Mouse (Mus musculus) intestine, embryonic 14.5 days (tissue): Measurements from ENCODE around the gene Inhbc. TPM values are rescaled to one million over a fixed set of nuclear protein-coding genes. Genes with fewer than 3 reads are reported as not detected.

Experiments used
- ATAC-seq: fragments of 200-750 bp; cut with Nextera tagmentation; replicated peaks from 2 replicates; pipeline ENCODE4 v1.8.0; 2017; ENCODE audit warnings: low read depth, moderate number of reproducible peaks, moderate TSS enrichment, moderate library complexity; ENCODE audit not compliant: low FRiP score, low TSS enrichment
- DNase-seq: peaks from one replicate; pipeline ENCODE4 v3.0.0-alpha.2; 2018; ENCODE audit warnings: low spot score
- H3K27ac ChIP-seq: fragments of 300-500 bp; sonication (generic); 2 replicates; pipeline ENCODE4 v1.5.1; 2014; ENCODE audit warnings: low read depth, mild to moderate bottlenecking, control low read depth
- H3K27me3 ChIP-seq: fragments of 300-500 bp; sonication (generic); replicated peaks from 2 replicates; pipeline ENCODE4 v1.6.1; 2014; ENCODE audit warnings: low read length, control low read depth; ENCODE audit not compliant: control insufficient read depth, insufficient read depth
- H3K36me3 ChIP-seq: fragments of 300-500 bp; sonication (generic); 2 replicates; pipeline ENCODE4 v1.6.1; 2014; ENCODE audit warnings: low read length, control low read depth; ENCODE audit not compliant: control insufficient read depth, insufficient read depth
- H3K4me1 ChIP-seq: fragments of 300-500 bp; sonication (generic); replicated peaks from 2 replicates; pipeline ENCODE4 v1.6.1; 2014; ENCODE audit warnings: low read length, control low read depth, mixed read lengths; ENCODE audit not compliant: control insufficient read depth, insufficient read depth
- H3K4me2 ChIP-seq: fragments of 300-500 bp; sonication (generic); 2 replicates; pipeline ENCODE4 v1.6.1; 2014; ENCODE audit warnings: low read length
- H3K4me3 ChIP-seq: fragments of 300-500 bp; sonication (generic); 2 replicates; pipeline ENCODE4 v1.5.1; 2014; ENCODE audit warnings: low read depth, low read length, control low read depth, mixed read lengths
- H3K9ac ChIP-seq: fragments of 300-500 bp; sonication (generic); 2 replicates; pipeline ENCODE4 v1.6.1; 2014; ENCODE audit warnings: mild to moderate bottlenecking, low read length
- H3K9me3 ChIP-seq: fragments of 300-500 bp; sonication (generic); 2 replicates; pipeline ENCODE4 v1.6.1; 2016; ENCODE audit warnings: low read length, control low read depth; ENCODE audit not compliant: control insufficient read depth
- WGBS: fragments of 180-500 bp; shearing (Covaris S2); extraction: QIAGEN DNeasy Blood & Tissue Kit; methylation state at CpG from one replicate; pipeline ENCODE4 v1.1.7; 2014; 5-methylcytosine and 5-hydroxymethylcytosine counted together
- polyA plus RNA-seq: library from polyadenylated mRNA; unstranded; fragments of >200 nt; fragmentation: Nextera tagmentation; extraction: Ambion mirVana; gene quantifications from 2 replicates; pipeline ENCODE4 v1.2.1, GENCODE M21; 2014

Gene Inhbc
- polyA plus RNA-seq = not detected in 2 replicates

- Histone ChIP-seq H3K4me3 (no peak within 1 kb of the TSS), H3K9me3 (no peaks in the 10 kb centered on the region), H3K27ac (no peak within 1 kb of the TSS), H3K4me1 (peaks cover 4% of the 10 kb centered on the region; the same call in 1 of the 2 replicates), H3K36me3 (no peaks in the 10 kb centered on the region), H3K9ac (no peak within 1 kb of the TSS), H3K4me2 (no peak within 1 kb of the TSS), H3K27me3 (no peaks in the 10 kb centered on the region)
- no peak for DNase-seq
- WGBS = 69% methylated on average over 22 of the region's 22 CpGs
- ATAC-seq = no peak
Measured at GRCm38 (mm10) chr10:127369834-127370820, at the start of gene Inhbc. Gene Inhbc (minus strand): TSS chr10:127370431.

GRCm38 (mm10) chr10:127414141-127414540 is 43.9 kb upstream of the Inhbc start:
- H3K9me3 ChIP-seq = no peaks in the 10 kb centered on the region
- H3K4me2 ChIP-seq = no peak overlapping the region
- DNase-seq (no peak), ATAC-seq (no peak)
- no peak overlapping the region for H3K9ac ChIP-seq
- no peak overlapping the region for H3K4me3 ChIP-seq
- 88% methylated on average over 3 of the region's 3 CpGs for WGBS
- H3K27ac ChIP-seq = no peak overlapping the region
- H3K4me1 ChIP-seq = peaks cover 8% of the 10 kb centered on the region; the same call in 1 of the 2 replicates
- peaks cover 5% of the 10 kb centered on the region; the same call in 1 of the 2 replicates for H3K36me3 ChIP-seq
- no peaks in the 10 kb centered on the region for H3K27me3 ChIP-seq

GRCm38 (mm10) chr10:127413585-127413984 is 43.4 kb upstream of the Inhbc start:
- Histone ChIP-seq H3K4me1 (peaks cover 8% of the 10 kb centered on the region; the same call in 1 of the 2 replicates), H3K27me3 (no peaks in the 10 kb centered on the region), H3K4me3 (no peak overlapping the region), H3K36me3 (peaks cover 5% of the 10 kb centered on the region; the same call in 1 of the 2 replicates), H3K9ac (no peak overlapping the region), H3K27ac (no peak overlapping the region), H3K9me3 (no peaks in the 10 kb centered on the region), H3K4me2 (no peak overlapping the region)
- 53% methylated on average over 1 of the region's 1 CpGs for WGBS
- DNase-seq (no peak), ATAC-seq (no peak)

- ATAC-seq (no peak), DNase-seq (no peak)
- peaks cover 5% of the 10 kb centered on the region; the same call in 1 of the 2 replicates for H3K36me3 ChIP-seq
- peaks cover 8% of the 10 kb centered on the region; the same call in 1 of the 2 replicates for H3K4me1 ChIP-seq
- H3K4me3 ChIP-seq = no peak overlapping the region
- no peak overlapping the region for H3K4me2 ChIP-seq
- no peaks in the 10 kb centered on the region for H3K27me3 ChIP-seq
- 73% methylated on average over 2 of the region's 2 CpGs for WGBS
- H3K27ac ChIP-seq = no peak overlapping the region
- no peaks in the 10 kb centered on the region for H3K9me3 ChIP-seq
- no peak overlapping the region for H3K9ac ChIP-seq
Measured at GRCm38 (mm10) chr10:127412776-127413175, 42.5 kb upstream of the Inhbc start.

GRCm38 (mm10) chr10:127412101-127412500 is 41.9 kb upstream of the Inhbc start:
- H3K27me3 ChIP-seq = no peaks in the 10 kb centered on the region
- H3K4me2 ChIP-seq = no peak overlapping the region
- DNase-seq (no peak), ATAC-seq (no peak)
- no peak overlapping the region for H3K4me3 ChIP-seq
- H3K36me3 ChIP-seq = peaks cover 5% of the 10 kb centered on the region; the same call in 1 of the 2 replicates
- no peaks in the 10 kb centered on the region for H3K9me3 ChIP-seq
- no peak overlapping the region for H3K27ac ChIP-seq
- WGBS = 35% methylated on average over 5 of the region's 5 CpGs
- no peak overlapping the region for H3K9ac ChIP-seq
- H3K4me1 ChIP-seq = peaks cover 8% of the 10 kb centered on the region; the same call in 1 of the 2 replicates

GRCm38 (mm10) chr10:127407391-127407790 is 37.2 kb upstream of the Inhbc start:
- H3K4me3 ChIP-seq = no peak overlapping the region
- DNase-seq (no peak), ATAC-seq (no peak)
- H3K36me3 ChIP-seq = peaks cover 7% of the 10 kb centered on the region
- WGBS = 72% methylated on average over 4 of the region's 4 CpGs
- no peak overlapping the region for H3K9ac ChIP-seq
- peaks cover 8% of the 10 kb centered on the region; the same call in 1 of the 2 replicates for H3K4me1 ChIP-seq
- no peaks in the 10 kb centered on the region for H3K9me3 ChIP-seq
- H3K27me3 ChIP-seq = no peaks in the 10 kb centered on the region
- H3K27ac ChIP-seq = no peak overlapping the region
- H3K4me2 ChIP-seq = no peak overlapping the region

- no peak for ATAC-seq
- Histone ChIP-seq H3K4me1 (no peaks in the 10 kb centered on the region), H3K9ac (no peak overlapping the region), H3K36me3 (peaks cover 32% of the 10 kb centered on the region), H3K27ac (no peak overlapping the region), H3K4me3 (no peak overlapping the region), H3K9me3 (no peaks in the 10 kb centered on the region), H3K4me2 (no peak overlapping the region), H3K27me3 (no peaks in the 10 kb centered on the region)
- WGBS = 86% methylated on average over 3 of the region's 3 CpGs
- DNase-seq = no peak
Measured at GRCm38 (mm10) chr10:127404701-127405100, 34.5 kb upstream of the Inhbc start.

GRCm38 (mm10) chr10:127391774-127392173 is 21.5 kb upstream of the Inhbc start:
- DNase-seq (no peak), ATAC-seq (no peak)
- no peak overlapping the region for H3K4me2 ChIP-seq
- WGBS = 85% methylated on average over 6 of the region's 6 CpGs
- no peaks in the 10 kb centered on the region for H3K4me1 ChIP-seq
- H3K27me3 ChIP-seq = no peaks in the 10 kb centered on the region
- H3K27ac ChIP-seq = no peak overlapping the region
- no peaks in the 10 kb centered on the region for H3K9me3 ChIP-seq
- H3K9ac ChIP-seq = no peak overlapping the region
- H3K36me3 ChIP-seq = peaks cover 27% of the 10 kb centered on the region
- H3K4me3 ChIP-seq = no peak overlapping the region
